Mouse (Mus musculus) intestine, embryonic 15.5 days (tissue): Measurements from ENCODE around the gene Car11. TPM values are rescaled to one million over a fixed set of nuclear protein-coding genes. Genes with fewer than 3 reads are reported as not detected.

ENCODE experiments used
- ATAC-seq: fragments of 200-750 bp; cut with Nextera tagmentation; 2 replicates; pipeline ENCODE4 v1.8.0; 2017; ENCODE audit warnings: moderate TSS enrichment, moderate library complexity
- H3K27ac ChIP-seq: fragments of 300-500 bp; sonication (generic); 2 replicates; pipeline ENCODE4 v1.5.1; 2015; ENCODE audit warnings: mild to moderate bottlenecking, inconsistent platforms
- H3K27me3 ChIP-seq: fragments of 300-500 bp; sonication (generic); replicated peaks from 2 replicates; pipeline ENCODE4 v1.6.1; 2015; ENCODE audit warnings: inconsistent platforms
- H3K36me3 ChIP-seq: fragments of 300-500 bp; sonication (generic); 2 replicates; pipeline ENCODE4 v1.6.1; 2015; ENCODE audit warnings: inconsistent platforms
- H3K4me1 ChIP-seq: fragments of 300-500 bp; sonication (generic); replicated peaks from 2 replicates; pipeline ENCODE4 v1.6.1; 2015; ENCODE audit warnings: inconsistent platforms
- H3K4me2 ChIP-seq: fragments of 300-500 bp; sonication (generic); replicated peaks from 2 replicates; pipeline ENCODE4 v1.6.1; 2015; ENCODE audit warnings: mild to moderate bottlenecking, inconsistent platforms
- H3K4me3 ChIP-seq: fragments of 300-500 bp; sonication (generic); replicated peaks from 2 replicates; pipeline ENCODE4 v1.5.1; 2015; ENCODE audit warnings: inconsistent platforms
- H3K9ac ChIP-seq: fragments of 300-500 bp; sonication (generic); 2 replicates; pipeline ENCODE4 v1.6.1; 2015; ENCODE audit warnings: inconsistent platforms
- H3K9me3 ChIP-seq: fragments of 300-500 bp; sonication (generic); 2 replicates; pipeline ENCODE4 v1.6.1; 2016; ENCODE audit warnings: inconsistent platforms
- WGBS: fragments of 180-500 bp; shearing (Covaris S2); methylation state at CpG from one replicate; pipeline ENCODE4 v1.1.7; 2015; 5-methylcytosine and 5-hydroxymethylcytosine counted together
- polyA plus RNA-seq: library from polyadenylated mRNA; unstranded; fragments of >200 nt; fragmentation: Nextera tagmentation; extraction: Ambion mirVana; gene quantifications from 2 replicates; pipeline ENCODE4 v1.2.1, GENCODE M21; 2015

The Car11 gene
- polyA plus RNA-seq, 1 experiment from 2014 or later: 5.5 TPM

DNA sequence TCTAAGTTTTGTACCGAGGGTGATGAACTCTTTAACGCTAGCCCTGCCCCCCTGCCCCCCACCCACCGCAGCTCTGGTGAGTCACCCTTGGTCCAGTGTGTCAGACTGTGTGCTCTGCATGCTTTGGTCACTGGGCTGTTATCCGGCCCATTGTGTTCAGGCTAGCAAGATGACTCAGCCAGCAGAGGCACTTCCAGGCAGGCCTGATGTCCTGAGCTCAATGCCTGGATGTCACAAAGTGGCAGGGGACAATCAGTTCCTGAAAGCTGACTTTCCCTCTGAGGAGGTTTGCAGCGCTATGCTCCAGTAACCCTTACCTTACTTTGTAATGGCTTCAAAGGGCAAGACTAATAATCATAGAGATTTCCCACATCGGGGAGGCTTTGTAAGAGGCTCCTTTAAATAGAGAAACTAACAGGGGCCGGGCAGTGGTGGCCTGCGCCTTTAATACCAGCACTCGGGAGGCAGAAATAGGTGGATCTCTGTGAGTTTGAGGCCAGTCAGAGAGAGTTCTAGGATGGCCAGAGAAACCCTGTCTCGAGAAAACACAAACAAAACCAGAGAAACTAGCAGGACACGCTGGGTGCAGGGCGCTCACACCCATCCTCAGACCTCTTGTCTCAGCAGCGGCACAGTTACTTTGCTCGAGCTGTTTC, 19.5 kb upstream of the Car11 start:
- no peak overlapping the region for H3K27ac ChIP-seq
- no peak for ATAC-seq
- 59% methylated on average over 14 of the region's 14 CpGs for WGBS

DNA sequence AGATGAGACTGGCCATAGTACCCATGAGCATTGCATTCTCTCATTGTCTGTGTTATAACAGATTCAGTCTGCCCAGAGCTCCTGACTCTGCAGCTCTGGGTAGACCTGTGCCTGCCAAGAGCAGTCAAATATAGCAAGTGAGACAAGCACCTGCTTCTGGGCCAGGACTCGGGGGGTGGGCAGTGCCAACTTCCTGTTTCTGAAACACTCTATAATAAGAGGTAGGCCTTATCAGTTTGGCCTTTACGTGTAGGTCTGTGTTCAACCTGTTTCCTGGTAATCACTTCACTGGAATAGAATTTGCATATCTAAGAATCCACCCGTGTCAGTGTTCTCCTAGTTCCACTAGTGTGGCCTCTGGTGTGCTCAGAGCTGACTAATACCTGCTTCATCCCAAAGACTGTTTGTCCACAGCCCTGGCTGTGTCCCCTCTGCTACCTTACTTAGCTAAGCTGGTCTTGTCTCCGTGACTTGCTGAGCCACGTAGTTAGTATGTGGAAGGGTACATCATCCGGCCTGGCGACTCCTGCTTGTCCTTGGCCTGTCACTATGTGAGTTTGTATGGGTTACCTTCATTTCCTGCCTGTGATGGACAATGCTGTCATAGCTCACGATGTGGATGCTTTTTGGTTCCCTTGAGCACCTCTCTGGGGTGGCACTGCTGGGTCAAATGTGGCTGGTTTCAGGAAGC, 18.5 kb upstream of the Car11 start:
- WGBS: 68% methylated on average over 8 of the region's 8 CpGs
- H3K27me3 ChIP-seq: no peaks in the 10 kb centered on the region
- ATAC-seq: no peak
- H3K36me3 ChIP-seq: no peaks in the 10 kb centered on the region
- no peak overlapping the region for H3K9ac ChIP-seq
- H3K4me1 ChIP-seq: peaks cover 36% of the 10 kb centered on the region
- no peak overlapping the region for H3K4me2 ChIP-seq
- H3K4me3 ChIP-seq: no peak overlapping the region
- no peaks in the 10 kb centered on the region for H3K9me3 ChIP-seq
- H3K27ac ChIP-seq: no peak overlapping the region

More for the DNA sequence above, 19.5 kb upstream of the Car11 start:
- Histone ChIP-seq H3K9ac (no peak overlapping the region), H3K9me3 (no peaks in the 10 kb centered on the region), H3K36me3 (no peaks in the 10 kb centered on the region), H3K27me3 (no peaks in the 10 kb centered on the region), H3K4me2 (no peak overlapping the region), H3K4me3 (no peak overlapping the region), H3K4me1 (peaks cover 25% of the 10 kb centered on the region; the same call in 1 of the 2 replicates)

DNA sequence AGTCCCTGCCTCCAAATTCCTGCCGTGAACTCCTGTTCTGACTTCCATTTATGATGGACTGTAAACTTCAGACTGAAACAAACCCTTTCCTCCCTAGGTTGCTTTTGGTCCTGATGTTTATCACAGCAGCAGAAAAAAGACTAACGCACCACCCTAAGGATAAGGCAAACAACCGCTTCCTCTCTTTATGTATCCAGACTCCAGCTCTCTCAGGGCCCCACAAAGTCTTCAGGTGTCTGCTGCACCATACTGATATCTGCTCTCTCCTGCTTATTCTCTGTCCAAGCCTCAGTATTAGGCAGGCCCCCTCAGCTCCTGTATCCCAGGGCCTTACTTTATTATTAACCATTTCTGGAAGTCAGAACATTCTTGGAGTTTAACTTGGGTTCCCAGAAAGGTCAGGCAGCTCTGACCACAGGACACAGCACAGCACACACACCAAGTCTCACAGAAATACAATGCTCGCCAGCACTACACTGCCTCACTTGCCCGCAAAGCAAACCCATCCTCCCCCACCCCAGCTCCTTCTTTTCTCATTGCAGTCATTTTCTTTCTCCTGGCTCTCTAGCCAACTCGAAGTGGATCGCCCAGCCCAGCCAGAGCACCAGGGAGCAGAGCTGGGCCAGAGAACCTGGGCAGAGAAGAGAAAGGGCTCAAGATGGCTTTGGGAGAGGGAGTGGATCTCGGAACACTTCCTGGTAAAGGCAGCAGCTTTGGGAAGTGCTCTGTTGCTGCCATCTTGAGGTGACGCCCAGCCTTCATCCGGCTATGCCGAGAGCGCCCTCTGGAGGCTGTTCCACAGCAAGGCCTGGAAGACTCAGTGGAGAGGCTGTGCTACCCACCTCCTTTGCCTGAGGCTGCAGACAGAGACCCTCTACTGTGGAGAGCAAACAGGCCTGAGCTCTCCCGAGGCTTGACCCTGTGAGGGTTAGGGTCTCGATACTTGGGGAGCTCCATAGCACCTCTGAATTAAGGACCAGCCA, 17.2 kb upstream of the Car11 start:
- no peaks in the 10 kb centered on the region for H3K9me3 ChIP-seq
- ATAC-seq: peak; percentile 57
- peak overlapping the region; percentile 36; the same call in 1 of the 2 replicates for H3K9ac ChIP-seq
- H3K4me1 ChIP-seq: peaks cover 41% of the 10 kb centered on the region
- 28% methylated on average over 14 of the region's 14 CpGs for WGBS
- H3K27ac ChIP-seq: peak overlapping the region; percentile 34; the same call in 1 of the 2 replicates
- no peaks in the 10 kb centered on the region for H3K36me3 ChIP-seq
- H3K4me2 ChIP-seq: peak overlapping the region; percentile 49
- H3K27me3 ChIP-seq: no peaks in the 10 kb centered on the region
- H3K4me3 ChIP-seq: no peak overlapping the region

DNA sequence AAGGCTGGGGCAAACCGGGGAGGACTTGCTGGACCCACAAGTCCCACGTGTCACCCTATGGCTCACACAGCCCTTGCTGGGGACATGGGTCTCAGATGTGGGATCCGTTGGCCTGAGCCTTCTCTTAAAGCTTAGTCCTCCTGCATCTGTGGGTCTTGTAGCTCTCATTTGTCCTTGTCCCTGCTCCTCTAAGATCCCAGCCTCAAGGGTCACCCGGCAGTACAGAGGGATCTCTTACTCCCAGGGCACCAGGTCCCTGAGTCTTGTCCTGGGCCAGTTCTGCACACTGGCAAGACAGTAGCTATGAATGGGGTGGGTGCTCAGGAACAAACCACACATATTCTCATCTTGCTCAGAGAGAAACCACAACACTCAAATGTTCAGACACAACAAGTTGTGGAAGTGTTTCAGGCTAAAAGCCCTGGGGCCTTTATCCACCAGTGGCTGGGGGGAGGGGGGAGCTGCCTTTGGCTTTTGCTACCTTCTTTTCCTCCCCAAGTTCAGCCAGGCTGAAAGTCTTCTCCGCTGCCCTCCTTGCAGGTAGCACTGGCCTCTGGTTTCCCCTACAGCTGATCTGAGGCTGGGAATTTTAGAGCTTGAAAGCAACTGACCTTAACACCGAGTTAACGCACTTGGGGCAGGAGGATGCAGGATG, 16.1 kb upstream of the Car11 start, which contains the start of gene Ntn5:
Gene Ntn5, plus strand, starts transcription at position 627 of the 655 bp plus-strand sequence.
- 80% methylated on average over 7 of the region's 7 CpGs for WGBS
- H3K9ac ChIP-seq: 0 out of 2 replicates have a peak within 1 kb of the TSS, but pooled peaks have one; percentile 36
- H3K9me3 ChIP-seq: no peaks in the 10 kb centered on the region
- no peaks in the 10 kb centered on the region for H3K36me3 ChIP-seq
- no peak within 1 kb of the TSS for H3K4me2 ChIP-seq
- H3K4me3 ChIP-seq: no peak within 1 kb of the TSS
- no peak within 1 kb of the TSS for H3K27ac ChIP-seq
- no peak for ATAC-seq
- H3K4me1 ChIP-seq: peaks cover 34% of the 10 kb centered on the region
- H3K27me3 ChIP-seq: no peaks in the 10 kb centered on the region; the same call in 1 of the 2 replicates

DNA sequence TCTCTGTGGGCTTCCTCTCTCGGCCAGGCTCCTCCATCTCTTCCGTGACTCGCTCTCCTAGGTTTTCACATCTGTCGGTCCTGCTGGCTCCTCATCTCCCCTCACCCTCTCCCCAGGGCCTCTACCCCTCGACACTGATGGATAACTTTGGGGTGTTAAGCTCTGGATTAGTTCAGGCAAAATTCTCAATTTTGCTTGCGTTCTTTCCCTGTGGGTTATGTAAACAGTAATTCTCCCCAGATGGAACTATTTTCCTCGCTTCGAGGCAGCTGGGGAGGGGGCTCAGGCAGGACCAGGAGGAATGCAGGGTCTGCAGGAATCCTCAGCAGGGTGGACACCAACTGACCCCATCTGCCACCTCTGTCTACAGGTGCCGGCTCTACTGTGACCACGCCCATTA, 13.8 kb upstream of the Car11 start:
- WGBS: 33% methylated on average over 10 of the region's 10 CpGs
- peak overlapping the region; percentile 27; the same call in 1 of the 2 replicates for H3K27ac ChIP-seq
- peaks cover 30% of the 10 kb centered on the region for H3K4me1 ChIP-seq
- peak overlapping the region; percentile 34; the same call in 1 of the 2 replicates for H3K9ac ChIP-seq
- H3K9me3 ChIP-seq: no peaks in the 10 kb centered on the region
- no peak for ATAC-seq
- H3K27me3 ChIP-seq: no peaks in the 10 kb centered on the region; the same call in 1 of the 2 replicates
- H3K4me3 ChIP-seq: no peak overlapping the region
- peak overlapping the region; percentile 6; the same call in 1 of the 2 replicates for H3K4me2 ChIP-seq
- no peaks in the 10 kb centered on the region for H3K36me3 ChIP-seq

DNA sequence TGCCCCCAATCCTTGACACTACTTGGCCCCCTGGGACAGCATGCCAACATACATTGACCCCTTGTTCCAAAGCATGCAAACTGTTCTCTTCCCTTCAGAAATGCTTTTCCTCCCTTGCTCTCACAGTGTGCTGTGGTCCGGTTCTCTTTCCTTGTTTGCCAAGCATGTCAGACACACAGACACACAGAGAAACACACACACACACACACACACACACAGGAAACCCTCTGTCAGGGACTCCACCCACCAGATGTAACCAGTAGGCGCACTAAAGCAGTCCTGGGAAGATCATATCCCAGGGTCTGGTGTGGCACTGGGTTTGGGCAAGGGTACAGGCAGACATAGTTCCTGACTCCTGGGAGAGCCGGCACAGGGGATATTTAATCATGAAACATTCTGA, 12.8 kb upstream of the Car11 start:
- Histone ChIP-seq H3K4me3 (no peak overlapping the region), H3K9ac (no peak overlapping the region), H3K9me3 (no peaks in the 10 kb centered on the region), H3K36me3 (no peaks in the 10 kb centered on the region), H3K4me2 (no peak overlapping the region), H3K4me1 (peaks cover 27% of the 10 kb centered on the region), H3K27ac (no peak overlapping the region), H3K27me3 (no peaks in the 10 kb centered on the region; the same call in 1 of the 2 replicates)
- no peak for ATAC-seq
- WGBS: 53% methylated on average over 3 of the region's 3 CpGs

DNA sequence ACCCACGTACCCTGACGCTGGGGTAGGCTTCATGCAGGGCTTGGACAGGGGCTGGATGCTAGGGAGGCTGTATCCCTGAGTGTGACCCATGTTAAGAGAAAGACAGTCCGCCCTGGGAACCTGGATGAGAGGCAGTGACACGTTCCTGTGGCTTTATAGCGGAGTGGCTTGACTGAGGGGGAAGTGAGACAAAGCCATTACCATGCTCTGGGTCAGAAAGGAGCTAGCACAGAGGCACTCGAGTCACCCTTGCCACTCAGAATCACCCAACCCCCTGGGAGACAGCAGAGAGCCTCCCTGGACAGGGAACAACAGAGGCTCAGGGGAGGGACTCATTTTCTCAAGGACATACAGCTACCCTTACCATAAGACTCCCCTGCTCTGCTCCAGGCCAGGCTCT, 10.5 kb upstream of the Car11 start:
- WGBS: 69% methylated on average over 6 of the region's 6 CpGs
- Histone ChIP-seq H3K4me2 (no peak overlapping the region), H3K36me3 (no peaks in the 10 kb centered on the region), H3K27me3 (no peaks in the 10 kb centered on the region; the same call in 1 of the 2 replicates), H3K27ac (no peak overlapping the region), H3K4me1 (peaks cover 20% of the 10 kb centered on the region), H3K4me3 (no peak overlapping the region), H3K9ac (no peak overlapping the region), H3K9me3 (no peaks in the 10 kb centered on the region)
- ATAC-seq: no peak

DNA sequence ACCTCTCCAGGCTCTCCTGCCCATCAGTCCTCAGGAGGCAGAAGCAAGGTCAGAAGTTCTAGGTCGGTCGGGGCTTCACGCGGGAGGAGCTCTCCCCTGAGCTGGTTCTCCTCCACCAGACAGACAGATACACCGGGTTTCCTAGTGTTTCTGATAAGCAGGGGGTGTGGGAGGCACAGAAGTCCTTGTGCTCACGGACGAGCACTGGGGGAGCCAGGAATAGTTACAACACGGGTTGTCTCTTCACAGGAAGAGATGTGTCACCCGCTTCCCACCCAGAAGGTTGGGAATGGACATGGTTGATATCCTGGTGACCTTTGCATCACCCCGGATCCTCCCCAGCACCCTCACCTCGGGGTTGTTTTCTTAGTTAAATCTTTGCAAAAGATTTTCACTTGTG, 9.8 kb upstream of the Car11 start:
- H3K4me2 ChIP-seq: no peak overlapping the region
- no peaks in the 10 kb centered on the region for H3K9me3 ChIP-seq
- no peak for ATAC-seq
- H3K9ac ChIP-seq: no peak overlapping the region
- H3K36me3 ChIP-seq: no peaks in the 10 kb centered on the region
- no peak overlapping the region for H3K4me3 ChIP-seq
- WGBS: 57% methylated on average over 11 of the region's 11 CpGs
- H3K27me3 ChIP-seq: no peaks in the 10 kb centered on the region; the same call in 1 of the 2 replicates
- peaks cover 19% of the 10 kb centered on the region for H3K4me1 ChIP-seq
- H3K27ac ChIP-seq: no peak overlapping the region

DNA sequence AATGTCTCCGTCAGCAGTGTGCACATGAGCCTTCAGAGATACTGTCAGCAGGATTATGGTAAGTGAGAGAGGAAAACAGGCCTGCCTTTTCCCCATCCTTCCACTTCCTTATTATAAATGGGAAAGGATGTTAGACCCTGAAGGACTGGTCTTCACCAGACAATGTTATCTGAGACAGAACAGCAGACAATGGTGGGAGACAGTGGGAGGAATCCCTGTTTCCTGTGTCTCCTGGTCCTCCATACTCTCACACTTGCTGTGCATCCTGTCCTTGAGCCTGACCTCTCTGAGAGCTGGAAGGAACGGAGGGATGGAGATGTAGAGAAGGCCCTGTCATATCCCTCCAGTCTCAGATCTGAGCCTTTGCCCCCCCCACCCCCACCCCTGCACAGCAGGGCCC, 7.3 kb upstream of the Car11 start:
- H3K9me3 ChIP-seq: no peaks in the 10 kb centered on the region
- H3K4me1 ChIP-seq: no peaks in the 10 kb centered on the region
- H3K27me3 ChIP-seq: no peaks in the 10 kb centered on the region; the same call in 1 of the 2 replicates
- no peak for ATAC-seq
- H3K27ac ChIP-seq: no peak overlapping the region
- no peaks in the 10 kb centered on the region for H3K36me3 ChIP-seq
- no peak overlapping the region for H3K4me3 ChIP-seq
- no peak overlapping the region for H3K4me2 ChIP-seq
- no peak overlapping the region for H3K9ac ChIP-seq
- WGBS: 79% methylated on average over 2 of the region's 2 CpGs

DNA sequence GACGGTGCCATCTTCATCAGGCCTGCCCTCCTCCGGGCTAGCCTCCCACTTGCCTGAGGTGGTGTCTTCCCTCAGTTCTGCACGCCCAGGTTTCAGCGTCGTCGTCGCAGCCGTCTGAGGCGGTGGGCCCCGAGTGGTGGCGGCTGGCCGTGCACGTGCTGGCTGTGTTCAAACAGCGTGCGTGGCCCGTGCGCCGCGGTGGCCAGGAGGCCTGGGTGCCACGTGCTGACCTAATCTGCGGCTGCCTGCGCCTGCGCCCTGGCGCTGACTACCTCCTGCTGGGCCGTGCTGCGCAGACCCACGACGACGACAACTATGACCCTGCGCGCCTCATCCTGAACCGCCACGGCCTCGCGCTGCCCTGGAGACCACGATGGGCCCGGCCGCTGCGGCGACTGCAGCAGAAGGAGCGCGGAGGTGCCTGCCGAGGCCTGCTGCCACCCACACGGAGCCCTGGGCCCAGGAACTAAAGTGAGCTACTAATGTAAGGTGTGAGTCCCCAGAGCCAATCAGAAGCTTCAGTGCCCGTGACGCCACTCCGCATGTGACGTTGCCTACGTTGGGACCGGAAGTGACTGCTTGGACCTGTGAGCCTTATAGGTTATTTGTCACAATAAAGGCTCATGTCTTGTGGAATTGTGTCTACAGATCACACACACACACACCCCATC, 5.6 kb upstream of the Car11 start, which contains the start of gene Sec1:
Gene Sec1, minus strand, starts transcription at position 482 of the 671 bp plus-strand sequence.
- no peak within 1 kb of the TSS for H3K9ac ChIP-seq
- ATAC-seq: no peak
- H3K27me3 ChIP-seq: peaks cover 8% of the 10 kb centered on the region
- H3K36me3 ChIP-seq: no peaks in the 10 kb centered on the region
- H3K27ac ChIP-seq: no peak within 1 kb of the TSS
- no peaks in the 10 kb centered on the region for H3K9me3 ChIP-seq
- 90% methylated on average over 50 of the region's 50 CpGs for WGBS
- H3K4me1 ChIP-seq: no peaks in the 10 kb centered on the region
- no peak within 1 kb of the TSS for H3K4me2 ChIP-seq
- H3K4me3 ChIP-seq: no peak within 1 kb of the TSS

DNA sequence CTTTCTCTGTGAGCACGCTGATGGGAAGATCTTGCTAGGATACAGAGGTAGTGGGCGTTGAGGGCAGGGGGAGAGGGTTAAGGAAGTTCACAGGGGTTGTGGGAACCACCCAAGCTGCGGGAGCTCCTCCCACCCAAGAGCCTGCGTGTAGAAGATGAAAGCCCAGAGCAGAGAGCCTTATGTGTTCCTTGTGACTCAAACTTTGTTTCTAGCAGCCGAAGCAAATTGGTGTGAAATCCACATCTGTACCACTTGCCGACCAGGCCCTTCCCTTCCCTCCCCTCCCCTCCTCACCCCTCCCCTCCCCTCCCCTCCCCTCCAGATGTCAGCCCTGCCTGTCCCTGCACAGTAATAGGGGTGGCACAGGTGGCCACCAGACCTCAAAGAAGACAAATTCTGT, 4.5 kb upstream of the Car11 start:
- Histone ChIP-seq H3K27ac (no peak overlapping the region), H3K4me2 (no peak overlapping the region), H3K9me3 (no peaks in the 10 kb centered on the region), H3K4me3 (no peak overlapping the region), H3K36me3 (no peaks in the 10 kb centered on the region), H3K4me1 (peaks cover 7% of the 10 kb centered on the region), H3K9ac (no peak overlapping the region), H3K27me3 (peaks cover 18% of the 10 kb centered on the region)
- WGBS: 17% methylated on average over 6 of the region's 6 CpGs
- no peak for ATAC-seq
